Mouse (Mus musculus) cerebellum, adult 9-10 months (tissue): ENCODE data around the gene Irf2.

ENCODE experiments used
- DNase-seq: peaks from one replicate; pipeline ENCODE4 v3.0.0; 2022

Irf2 gene

GRCm38 (mm10) chr8:46758676-46759075, 19.1 kb downstream of the Irf2 start:
- no peak for DNase-seq

GRCm38 (mm10) chr8:46759562-46759961, 20.0 kb downstream of the Irf2 start:
- DNase-seq: no peak

- DNase-seq: no peak
These were observed 21.2 kb downstream of the Irf2 start for GRCm38 (mm10) chr8:46760701-46761100.

- DNase-seq: no peak
These were observed 21.9 kb downstream of the Irf2 start for GRCm38 (mm10) chr8:46761454-46761853.

GRCm38 (mm10) chr8:46769408-46770180, 30.1 kb downstream of the Irf2 start:
- no peak for DNase-seq

- DNase-seq: no peak
These were observed 31.5 kb downstream of the Irf2 start for GRCm38 (mm10) chr8:46770905-46771516.

GRCm38 (mm10) chr8:46772801-46773200, 33.3 kb downstream of the Irf2 start:
- no peak for DNase-seq

- DNase-seq: no peak
These were observed 38.4 kb downstream of the Irf2 start for GRCm38 (mm10) chr8:46777760-46778460.

- DNase-seq: no peak
These were observed 41.6 kb downstream of the Irf2 start for GRCm38 (mm10) chr8:46781067-46781657.

- DNase-seq: no peak
These were observed 42.7 kb downstream of the Irf2 start for GRCm38 (mm10) chr8:46782254-46782653.

- no peak for DNase-seq
These were observed 45.5 kb downstream of the Irf2 start for GRCm38 (mm10) chr8:46785070-46785469.

GRCm38 (mm10) chr8:46785926-46786325, 46.4 kb downstream of the Irf2 start:
- no peak for DNase-seq

GRCm38 (mm10) chr8:46789091-46789881, 49.8 kb downstream of the Irf2 start:
- DNase-seq: no peak

- DNase-seq: no peak
These were observed 52.3 kb downstream of the Irf2 start for GRCm38 (mm10) chr8:46791664-46792371.

GRCm38 (mm10) chr8:46792653-46793052, 53.1 kb downstream of the Irf2 start:
- no peak for DNase-seq

- no peak for DNase-seq
These were observed 53.7 kb downstream of the Irf2 start for GRCm38 (mm10) chr8:46793248-46793647.

- no peak for DNase-seq
These were observed 54.8 kb downstream of the Irf2 start for GRCm38 (mm10) chr8:46794317-46794716.

- no peak for DNase-seq
These were observed 59.7 kb downstream of the Irf2 start for GRCm38 (mm10) chr8:46799212-46799611.

GRCm38 (mm10) chr8:46799706-46800105, 60.2 kb downstream of the Irf2 start:
- DNase-seq: no peak

GRCm38 (mm10) chr8:46801153-46801684, 61.7 kb downstream of the Irf2 start:
- DNase-seq: no peak

- no peak for DNase-seq
These were observed 62.5 kb downstream of the Irf2 start for GRCm38 (mm10) chr8:46802009-46802408.

GRCm38 (mm10) chr8:46804721-46805120, 65.2 kb downstream of the Irf2 start:
- no peak for DNase-seq
